Mouse (Mus musculus) liver, embryonic 14.5 days (tissue): ENCODE measurements around the gene Zfp950.

ENCODE experiments used
- CTCF ChIP-seq: IDR thresholded peaks from 2 replicates; pipeline ENCODE4 v1.5.1; 2016; ENCODE audit warnings: antibody characterized with exemption, low read depth, control low read depth
- EP300 ChIP-seq: IDR thresholded peaks from 2 replicates; pipeline ENCODE4 v1.6.1; 2016; ENCODE audit warnings: antibody characterized with exemption, low read depth

DNA sequence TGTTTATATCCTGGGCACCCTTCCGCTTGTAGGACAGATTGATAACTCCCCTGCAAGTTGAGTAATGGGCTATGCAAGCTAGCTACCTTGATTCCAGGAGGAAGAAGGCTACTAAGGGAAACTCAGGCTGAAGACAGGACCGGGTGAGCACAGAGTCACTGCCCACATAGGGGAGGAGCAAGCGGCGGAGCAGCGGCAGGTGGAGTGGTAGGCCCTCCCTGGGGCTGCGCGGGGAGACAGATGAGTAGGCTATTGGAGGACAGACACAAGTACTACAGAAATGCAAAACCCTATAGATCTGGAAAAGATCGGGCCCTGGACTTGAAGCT lies 10.7 kb upstream of the Zfp950 start:
- TF ChIP-seq CTCF (no peak), EP300 (no peak)
